Mouse (Mus musculus) C2C12 (cell line): Measurements from ENCODE around the gene H2-DMb2.

Experiments used
- CEBPB ChIP-seq: IDR thresholded peaks from one replicate; pipeline ENCODE4 v1.6.1; 2011; ENCODE audit warnings: low read depth, mild to moderate bottlenecking, control low read depth, moderate library complexity
- CTCF ChIP-seq: IDR thresholded peaks from one replicate; pipeline ENCODE4 v1.5.1; 2011; ENCODE audit not compliant: control insufficient read depth, insufficient read depth, insufficient read length
- FOSL1 ChIP-seq: IDR thresholded peaks from one replicate; pipeline ENCODE4 v1.8.0; 2011; ENCODE audit warnings: mild to moderate bottlenecking, low read length; ENCODE audit not compliant: poor library complexity, insufficient read depth, severe bottlenecking
- MAX ChIP-seq: IDR thresholded peaks from one replicate; pipeline ENCODE4 v1.6.1; 2011; ENCODE audit warnings: mild to moderate bottlenecking, control low read depth
- MYOD1 ChIP-seq: IDR thresholded peaks from one replicate; pipeline ENCODE4 v1.6.1; 2011; ENCODE audit warnings: low read depth; ENCODE audit not compliant: control insufficient read depth, insufficient read length
- MYOG ChIP-seq: IDR thresholded peaks from one replicate; pipeline ENCODE4 v1.6.1; 2011; ENCODE audit not compliant: control insufficient read depth, insufficient read length; ENCODE audit errors: extremely low read depth
- USF1 ChIP-seq: IDR thresholded peaks from one replicate; pipeline ENCODE4 v1.6.1; 2011; ENCODE audit warnings: low read depth, mild to moderate bottlenecking, control low read depth, moderate library complexity

GRCm38 (mm10) chr17:34169279-34169678 is 26.2 kb downstream of the H2-DMb2 start:
- TF ChIP-seq CTCF (peak; percentile 3), USF1 (no peak), MAX (no peak), MYOD1 (no peak), MYOG (no peak), CEBPB (no peak), FOSL1 (no peak)
